Mouse (Mus musculus) adrenal gland, adult (tissue): ENCODE measurements around the gene Rhobtb1.
A peak's percentile ranks its signal among the peaks of the same experiment; 100 is the strongest.

Experiments
- DNase-seq, 2 experiments: peaks; one replicate each; pipeline ENCODE4 v3.0.0; 2022 to 2023; ENCODE audit warnings: low spot score in 1 of 2; ENCODE audit not compliant: inconsistent age in 2 of 2

Rhobtb1 gene

DNA sequence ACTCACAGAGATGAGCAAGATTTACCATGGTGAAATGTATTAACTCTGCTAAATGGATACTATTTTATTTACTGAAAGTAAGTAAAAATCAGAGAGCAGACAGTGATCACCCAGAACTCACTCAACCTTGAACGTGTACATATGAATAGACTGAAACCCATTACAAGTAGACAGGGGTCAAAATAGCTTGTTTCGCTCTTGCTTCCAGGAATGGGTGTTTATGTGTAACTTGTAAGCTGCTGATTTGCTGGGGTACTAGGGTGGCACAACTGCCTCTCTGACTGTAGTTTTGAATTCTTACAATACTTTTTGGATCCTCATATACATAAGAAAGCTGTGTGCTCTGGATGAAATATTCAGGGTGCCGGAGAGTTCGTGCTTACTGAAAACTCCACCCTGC, 93.9 kb downstream of the Rhobtb1 start:
- no peak for DNase-seq

DNA sequence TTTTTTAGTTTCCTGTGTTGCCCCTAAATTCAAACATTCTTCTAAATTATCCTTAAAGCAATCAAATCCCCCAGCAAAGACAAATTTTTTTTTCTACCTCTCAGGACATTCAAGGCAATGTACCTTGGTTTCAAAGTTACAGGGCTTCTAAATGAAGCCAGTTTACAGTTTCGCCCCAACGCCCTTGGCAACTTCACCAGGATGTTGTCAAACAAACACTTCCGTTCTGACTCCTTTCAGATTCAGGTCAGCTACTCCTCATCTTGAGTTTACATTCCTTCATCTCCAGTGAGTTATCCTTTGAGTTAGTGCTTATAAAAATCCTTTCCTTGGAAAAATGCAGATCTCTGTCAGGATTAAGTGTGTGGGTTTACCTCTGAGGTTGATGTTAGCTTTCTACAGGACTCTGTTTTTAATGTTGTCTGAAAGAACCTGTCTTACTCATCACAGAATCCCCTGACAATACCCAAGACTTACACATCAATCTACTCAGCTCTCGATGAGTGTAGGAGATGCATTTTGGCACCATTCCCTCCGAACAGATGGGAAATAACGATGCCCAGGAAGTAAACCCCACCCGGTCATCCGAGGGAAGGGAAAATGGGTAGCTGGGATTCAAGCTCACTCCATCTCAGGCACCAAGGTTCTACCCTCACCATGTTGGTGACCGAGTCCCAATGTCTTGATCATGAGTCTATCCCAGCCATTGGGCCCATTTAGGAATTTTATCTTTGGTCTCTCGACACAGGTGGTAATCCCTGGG, 94.9 kb downstream of the Rhobtb1 start:
- DNase-seq, result no peak

DNA sequence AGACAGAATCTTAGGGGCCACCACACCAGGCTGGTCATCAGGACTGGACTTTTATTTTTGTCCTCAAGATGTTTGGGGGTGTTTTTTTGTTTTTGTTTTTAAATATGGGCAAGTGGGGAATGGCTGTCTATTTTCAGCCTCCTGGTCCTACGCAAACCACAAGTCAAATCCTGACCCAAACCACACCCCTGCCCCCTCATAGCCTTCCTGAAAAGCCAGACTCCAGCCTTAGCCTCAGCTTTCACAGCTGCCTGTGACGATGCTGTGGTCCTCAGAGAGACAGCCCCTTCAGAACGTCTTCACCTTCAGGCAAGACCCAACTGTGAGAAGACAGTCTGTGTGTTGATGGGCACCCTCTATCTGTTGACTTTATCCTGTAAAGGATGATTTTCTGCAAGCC, 95.5 kb downstream of the Rhobtb1 start:
- no peak for DNase-seq

DNA sequence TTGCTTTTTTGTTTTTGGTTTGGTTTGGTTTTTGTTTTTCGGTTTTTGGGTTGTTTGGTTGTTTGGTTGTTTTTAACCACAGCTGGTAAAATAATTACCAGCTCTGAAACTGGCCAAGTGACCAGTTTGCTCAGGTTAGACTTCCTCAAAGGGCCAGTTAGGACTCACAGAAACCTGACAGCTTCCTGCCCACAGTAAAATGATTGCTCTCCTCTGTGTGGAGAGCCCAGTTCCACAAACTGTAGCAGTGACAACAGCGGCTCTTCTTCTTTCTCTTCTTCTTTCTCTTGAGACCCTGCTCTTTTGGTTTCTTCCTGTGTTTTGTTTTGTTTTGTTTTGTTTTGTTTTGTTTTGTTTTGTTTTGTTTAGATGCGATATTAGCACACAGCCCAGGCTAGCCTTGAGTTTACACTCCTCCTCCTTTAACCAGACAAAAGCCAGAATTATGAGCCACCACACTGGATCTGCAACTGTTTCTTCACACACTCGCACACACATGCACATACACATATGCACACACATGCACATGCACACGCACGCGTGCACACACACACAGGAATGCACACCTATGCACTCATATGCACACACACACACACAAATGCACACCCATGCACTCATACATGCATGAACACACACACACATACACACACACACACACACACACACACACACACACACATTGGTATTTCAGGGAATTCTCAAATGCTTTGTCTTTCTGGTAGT, 96.2 kb downstream of the Rhobtb1 start:
- no peak for DNase-seq

DNA sequence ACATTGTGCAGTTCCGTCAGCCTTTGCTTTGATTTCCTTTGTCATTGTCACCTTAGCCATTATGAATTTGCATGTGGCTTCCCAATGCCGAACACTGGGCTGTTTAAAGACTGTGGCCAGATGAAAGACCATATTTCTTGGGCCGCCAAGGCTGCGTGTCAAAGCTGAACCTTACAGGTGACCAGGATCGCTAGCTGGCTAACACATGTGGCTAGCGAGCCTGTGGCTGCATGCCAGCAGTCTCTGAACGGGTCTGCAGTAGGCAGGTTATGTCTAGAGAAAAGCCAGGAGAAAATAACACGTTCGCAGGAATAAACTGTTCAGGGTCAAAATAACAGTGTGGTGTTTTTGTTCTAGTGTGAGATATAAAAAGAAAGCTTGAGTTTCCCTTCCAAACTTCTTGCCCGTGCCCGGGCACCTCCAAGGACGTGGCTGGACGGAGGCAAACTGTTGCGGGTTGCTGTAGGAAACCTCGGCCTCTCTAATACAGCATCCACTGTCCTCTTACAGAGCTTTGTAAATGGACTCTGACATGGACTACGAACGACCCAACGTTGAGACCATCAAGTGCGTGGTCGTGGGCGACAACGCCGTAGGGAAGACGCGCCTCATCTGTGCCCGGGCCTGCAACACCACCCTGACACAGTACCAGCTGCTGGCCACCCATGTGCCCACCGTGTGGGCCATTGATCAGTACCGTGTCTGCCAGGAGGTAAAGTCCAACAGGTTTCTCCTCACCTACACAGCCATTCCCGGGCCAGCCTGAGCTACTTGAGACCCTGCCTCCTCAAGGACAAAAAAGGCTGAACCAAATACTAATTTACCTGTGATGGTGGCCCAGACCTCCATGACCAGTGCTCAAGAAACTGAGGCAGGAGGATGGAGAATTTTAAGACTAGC, 97.3 kb downstream of the Rhobtb1 start:
- peak in 1 of 2 experiments; percentile 63 for DNase-seq

DNA sequence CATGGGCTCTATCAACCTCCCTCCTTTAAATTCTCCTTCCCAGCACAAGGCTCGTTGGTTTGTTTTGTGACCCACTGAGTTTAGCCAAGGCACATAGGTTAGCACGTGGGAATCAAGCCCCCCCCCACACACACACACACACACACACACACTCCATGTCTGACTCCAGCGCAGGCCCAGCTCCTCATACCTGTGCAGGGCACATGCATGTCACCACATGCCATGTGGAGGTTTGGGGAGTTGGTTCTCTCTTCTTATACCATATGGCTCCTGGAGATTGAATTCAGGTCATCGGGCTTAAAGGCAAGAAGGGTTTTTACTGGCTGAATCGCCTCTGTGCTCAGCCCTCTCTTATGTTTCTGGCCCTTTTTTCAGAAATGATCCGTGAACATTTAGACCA, 100.0 kb downstream of the Rhobtb1 start:
- no peak for DNase-seq

DNA sequence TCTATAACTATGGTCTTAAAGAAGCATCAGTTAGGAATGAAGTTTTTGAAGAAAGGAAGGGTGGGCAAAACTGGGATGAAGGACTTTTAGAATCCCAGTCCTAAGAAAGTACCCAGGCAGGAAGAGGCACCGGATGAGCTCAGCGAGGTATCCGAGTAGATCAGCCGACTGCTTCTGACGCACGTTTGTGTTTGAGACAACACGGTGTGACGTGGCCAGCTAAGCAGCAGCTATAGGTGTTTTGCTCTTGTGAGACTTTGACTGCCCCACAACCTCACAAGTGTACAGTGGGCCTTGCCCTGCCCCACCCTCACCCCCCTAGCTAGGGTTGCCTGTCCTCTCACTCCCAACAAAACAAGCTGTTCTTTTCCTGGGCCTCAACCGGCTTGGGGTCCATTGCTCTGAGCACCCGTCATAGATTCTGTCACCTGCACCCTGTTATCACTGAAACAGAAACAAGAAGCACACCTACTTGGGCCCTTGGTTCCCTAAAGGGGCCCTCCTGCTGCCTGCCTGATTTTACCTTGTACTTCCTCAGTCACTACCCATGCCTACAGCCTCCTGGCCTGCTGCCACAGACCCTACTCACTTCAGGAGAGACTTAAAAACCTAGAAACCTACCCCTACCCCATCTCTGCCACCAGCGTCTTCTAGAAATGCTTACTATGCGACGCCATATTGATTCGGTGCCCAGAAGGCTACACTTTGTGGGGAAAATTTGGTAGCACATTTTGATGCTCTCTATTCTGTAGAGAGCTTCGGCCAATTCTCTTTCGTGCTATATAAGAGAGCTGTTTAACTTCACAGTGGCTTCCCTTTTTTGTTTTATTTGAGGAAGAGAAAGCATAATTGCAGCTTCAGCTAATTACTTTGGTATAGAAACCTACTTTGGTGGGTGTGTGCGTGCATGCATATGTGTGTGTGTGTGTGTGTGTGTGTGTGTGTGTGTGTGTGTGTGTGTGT, 101.2 kb downstream of the Rhobtb1 start:
- DNase-seq, result no peak

DNA sequence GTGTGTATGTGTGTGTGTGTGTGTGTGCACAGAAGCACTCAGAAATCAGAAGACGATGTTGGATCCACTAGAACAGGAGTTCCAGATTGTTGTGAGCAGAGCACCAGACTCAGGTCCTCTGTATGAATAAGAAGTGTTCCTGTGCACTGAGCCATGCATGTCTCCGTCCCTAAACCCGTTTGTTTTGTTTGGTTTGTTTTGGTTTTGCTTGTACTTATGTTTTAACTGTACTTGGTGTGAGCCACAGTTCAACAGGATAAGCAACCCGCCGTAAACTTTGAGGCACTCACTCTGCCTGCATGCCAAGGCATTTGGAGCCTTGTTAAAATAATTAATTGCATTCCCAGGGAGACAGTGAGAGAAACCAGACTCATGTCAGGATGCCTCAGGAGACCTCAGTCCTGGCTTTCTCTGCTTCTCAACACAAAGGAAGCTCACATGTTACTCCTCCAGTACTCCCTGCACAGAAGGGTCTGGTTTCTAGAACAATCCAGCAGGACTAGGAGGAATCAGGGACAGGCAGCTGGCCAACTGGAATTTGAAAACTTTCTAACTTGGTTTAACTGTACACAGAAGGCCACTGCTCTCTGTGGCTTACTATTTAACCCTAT, 101.9 kb downstream of the Rhobtb1 start:
- DNase-seq, result no peak

DNA sequence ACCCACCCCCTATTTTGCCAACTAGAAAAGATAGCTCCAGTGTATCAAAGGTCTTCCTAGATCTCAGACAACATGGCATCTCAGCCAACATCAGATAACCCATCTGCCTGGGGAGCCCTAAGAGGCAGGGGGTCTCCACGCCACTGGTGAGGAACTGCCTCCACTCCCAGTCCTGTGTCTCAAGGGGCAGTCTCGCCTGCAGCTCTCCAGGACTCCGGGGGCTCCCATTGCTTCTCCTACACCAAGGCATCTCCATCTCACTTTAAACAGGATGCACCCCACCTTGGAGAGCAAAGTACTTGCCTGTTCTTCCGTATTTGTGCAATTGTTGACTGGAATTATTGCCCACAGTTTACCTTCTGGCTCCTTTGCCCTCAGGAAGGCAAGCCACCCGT, 102.4 kb downstream of the Rhobtb1 start:
- DNase-seq, result no peak

DNA sequence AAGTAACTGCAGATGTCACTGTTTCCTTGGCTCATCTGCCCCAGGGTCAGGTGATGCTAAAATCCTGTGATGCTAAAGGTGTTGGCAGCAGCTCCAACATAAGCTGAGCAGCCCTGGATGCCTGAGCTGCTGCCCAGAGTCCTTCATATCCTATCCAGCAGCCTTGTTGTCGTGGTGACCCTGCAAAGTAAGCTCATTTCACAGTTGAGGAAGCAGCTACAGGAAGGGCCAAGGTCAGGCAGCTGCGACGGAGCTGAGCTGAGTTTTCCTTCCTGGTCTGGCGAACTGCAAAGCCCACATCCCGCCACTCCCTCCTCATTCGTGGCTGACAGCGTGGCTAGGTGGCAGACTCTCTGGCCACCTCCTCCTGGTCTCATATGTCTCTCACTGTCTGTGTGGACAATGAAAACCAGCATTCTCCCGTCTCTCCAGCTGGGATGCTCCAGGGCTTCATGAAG, 103.2 kb downstream of the Rhobtb1 start:
- DNase-seq, result peak; percentile 71 to 81

DNA sequence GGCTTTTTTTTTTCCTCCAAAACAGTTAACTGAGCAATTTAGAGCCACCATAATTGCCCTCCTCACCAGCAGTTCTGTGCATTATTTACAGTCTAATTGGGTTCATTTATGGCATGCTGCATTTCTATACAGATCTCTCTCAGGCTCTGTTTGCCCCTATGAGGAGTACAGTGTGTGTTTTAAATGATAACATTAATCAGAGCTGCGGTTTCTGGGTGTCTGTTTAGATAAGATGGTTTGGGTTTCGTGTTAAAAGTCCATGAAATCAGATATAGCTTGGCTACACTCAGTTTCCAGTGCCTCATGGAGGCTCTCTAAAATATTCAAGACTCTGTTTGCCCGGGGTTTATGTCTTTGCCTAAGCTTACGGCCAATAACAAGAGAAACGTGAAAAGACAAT, 104.4 kb downstream of the Rhobtb1 start:
- DNase-seq, result no peak

DNA sequence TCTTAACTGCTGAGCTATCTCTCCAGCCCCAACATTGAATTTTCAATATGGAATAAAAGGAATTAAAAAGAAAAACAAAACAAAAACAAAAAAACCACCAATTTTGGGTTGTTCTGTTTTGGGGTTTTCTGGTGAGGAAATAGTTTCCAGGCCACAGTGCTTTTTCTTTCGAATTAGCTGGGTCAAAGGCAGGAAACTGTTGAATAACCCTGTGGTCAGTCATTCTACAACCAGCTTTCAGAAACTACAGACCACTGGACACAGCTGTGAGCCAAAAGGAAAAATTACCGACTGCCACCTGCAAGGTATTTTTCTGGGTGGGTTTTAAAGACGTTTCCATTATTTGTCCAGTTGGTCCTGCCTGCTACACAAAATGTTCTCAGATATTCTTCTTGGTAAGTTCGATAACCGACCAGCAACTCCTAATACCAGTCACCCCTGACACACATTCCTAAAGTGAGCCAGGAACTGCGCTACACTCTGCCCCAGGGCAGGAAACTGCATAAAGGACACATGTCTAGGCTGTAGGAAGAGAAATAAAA, 106.4 kb downstream of the Rhobtb1 start:
- no peak for DNase-seq

DNA sequence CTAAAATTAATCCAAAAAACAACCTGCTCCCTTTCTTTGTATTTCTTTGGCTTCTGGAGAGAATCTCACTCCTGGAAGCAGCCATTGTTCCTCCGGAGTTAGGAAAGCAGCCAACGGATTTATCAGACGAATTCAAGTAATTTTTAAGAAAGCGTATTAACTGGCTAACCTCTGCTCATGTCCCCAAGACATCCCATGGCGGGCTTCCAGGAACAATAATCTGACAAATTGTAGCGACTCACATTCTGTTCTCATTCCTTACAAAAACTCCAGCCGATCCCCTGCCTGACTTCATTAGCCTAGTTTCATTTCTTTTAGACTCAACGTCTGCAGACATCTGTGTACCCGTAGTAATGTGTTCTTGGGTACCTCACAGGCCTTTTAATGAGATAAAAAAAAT, 107.4 kb downstream of the Rhobtb1 start:
- DNase-seq, result peak; percentile 27 to 60

DNA sequence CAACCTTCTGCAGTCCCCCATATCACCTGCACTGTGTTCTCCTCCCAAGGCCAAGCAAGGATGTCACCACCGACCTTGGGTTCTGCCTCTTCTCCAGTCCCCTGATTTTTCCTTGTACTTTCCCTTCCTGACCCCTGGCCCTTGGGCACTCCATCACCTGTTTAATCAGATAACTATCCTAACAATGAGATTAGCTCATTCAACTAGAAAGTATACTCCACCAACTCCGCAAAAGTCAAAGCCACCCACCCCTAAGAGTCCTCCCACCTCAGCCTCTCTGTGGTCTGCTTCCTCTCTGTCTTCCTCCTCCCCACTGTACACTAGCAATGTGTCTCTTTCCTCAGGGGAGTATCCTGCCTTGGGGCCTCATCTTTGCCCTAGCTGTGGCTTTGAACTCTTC, 107.9 kb downstream of the Rhobtb1 start:
- peak in 1 of 2 experiments; percentile 47 for DNase-seq

DNA sequence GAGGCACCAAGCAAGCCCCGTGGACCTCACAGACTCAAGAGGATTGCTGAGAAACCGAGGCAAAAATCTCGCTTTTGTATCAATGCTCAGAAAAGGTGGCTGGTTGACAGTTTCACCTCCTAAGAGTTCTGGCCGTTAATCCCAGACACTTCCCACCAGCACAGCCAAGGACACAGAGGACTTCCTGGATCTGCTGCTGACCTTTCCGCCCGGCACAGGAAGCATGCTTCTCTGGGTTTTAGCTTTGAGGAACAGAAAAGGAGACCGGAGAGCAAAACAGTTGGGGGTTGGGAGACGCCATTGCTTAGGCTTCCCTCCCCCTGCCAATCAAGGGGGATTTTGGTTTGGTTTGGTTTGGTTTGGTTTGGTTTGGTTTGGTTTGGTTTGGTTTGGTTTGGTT, 108.7 kb downstream of the Rhobtb1 start:
- peak in 1 of 2 experiments; percentile 48 for DNase-seq

DNA sequence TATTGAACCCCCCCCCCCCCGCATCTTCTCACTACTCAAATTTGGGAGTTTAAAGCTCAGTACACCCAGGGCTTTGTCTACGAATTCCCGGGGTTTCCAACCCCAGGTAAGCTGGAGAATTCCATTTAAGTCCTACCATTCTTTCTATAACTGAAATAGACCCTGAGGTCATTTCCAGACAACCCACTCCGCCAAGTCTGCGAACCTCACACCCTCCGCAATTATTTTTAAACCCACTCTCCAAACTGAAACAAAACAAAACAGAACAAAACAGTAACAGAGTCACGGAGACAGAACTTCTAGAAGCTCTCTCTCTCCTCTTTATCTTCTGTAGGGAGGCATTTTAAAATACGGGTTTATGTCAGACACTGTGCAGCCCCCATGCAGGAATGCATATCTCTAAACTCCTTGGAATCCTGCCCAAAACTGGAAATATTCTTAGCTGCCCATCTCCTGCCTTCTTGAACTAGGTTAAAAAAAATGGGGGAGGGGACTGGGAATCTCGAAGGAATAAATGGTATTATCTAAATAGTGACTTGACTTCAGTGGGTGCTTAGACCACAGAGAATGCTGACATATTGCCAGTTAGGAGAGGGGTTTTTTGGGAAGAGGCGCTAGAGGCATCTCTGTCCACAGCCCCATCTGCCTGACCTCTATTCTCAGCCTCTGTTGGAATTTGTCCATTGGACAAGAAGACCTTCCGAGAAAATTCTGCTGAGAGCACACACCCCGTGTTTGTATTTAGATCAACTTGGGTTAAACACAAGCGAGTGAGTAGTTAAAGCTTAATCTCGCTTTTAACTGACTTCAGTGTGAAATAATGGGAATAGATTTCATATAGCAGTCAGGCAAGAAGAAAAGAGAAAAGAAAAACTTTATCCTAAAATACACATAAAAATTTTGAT, 111.9 kb downstream of the Rhobtb1 start:
- no peak for DNase-seq

DNA sequence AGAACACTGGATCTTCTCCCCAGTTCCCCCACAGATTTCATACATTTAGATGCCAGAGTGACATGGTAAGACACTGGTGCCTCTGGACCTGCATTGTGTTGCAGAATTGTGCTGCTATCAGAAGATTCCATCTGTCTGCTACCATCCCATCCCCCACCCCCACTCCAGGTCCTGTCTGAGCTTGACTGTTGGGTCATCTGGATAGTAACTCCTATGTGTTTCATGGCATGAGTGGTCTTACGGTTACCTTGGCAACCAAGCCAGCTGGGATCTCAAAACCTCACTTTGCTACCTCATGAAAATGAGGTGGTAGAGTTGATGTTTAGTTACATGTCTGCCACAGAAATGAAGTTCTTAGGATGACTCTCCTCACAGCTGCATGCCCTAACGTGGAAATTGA, 112.7 kb downstream of the Rhobtb1 start:
- no peak for DNase-seq

DNA sequence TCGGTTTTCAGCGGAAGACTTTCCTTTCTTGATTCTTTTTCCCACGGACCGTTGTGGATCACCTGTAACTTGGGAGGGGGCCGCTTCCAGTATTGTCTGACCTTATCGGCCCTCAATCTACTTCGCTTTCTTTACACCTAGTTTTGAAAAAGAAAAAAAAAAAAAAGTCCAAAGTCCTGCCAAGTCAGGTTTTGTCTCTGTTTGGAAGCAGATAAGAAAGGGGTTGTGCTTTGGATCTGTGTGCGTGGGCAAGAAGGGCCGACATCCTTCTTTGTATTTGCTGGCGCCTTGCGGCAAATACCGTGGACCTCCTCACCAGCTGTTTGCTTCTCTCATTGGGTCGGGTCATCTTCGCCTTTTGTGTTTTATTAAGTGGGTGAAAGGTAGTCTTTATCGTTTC, 114.2 kb downstream of the Rhobtb1 start:
- no peak for DNase-seq
